Mouse (Mus musculus) neutrophil, adult 5-6 weeks (primary cell): Measurements from ENCODE around the gene Impdh1. TPM values are rescaled to one million over a fixed set of nuclear protein-coding genes. Genes with fewer than 3 reads are reported as not detected.

ENCODE experiments used
- ATAC-seq: fragments of 151-379, 151-347 bp; 2 replicates; pipeline ENCODE4 v1.8.0; 2017; ENCODE audit warnings: mild to moderate bottlenecking, moderate TSS enrichment; ENCODE audit not compliant: insufficient number of reproducible peaks, poor library complexity, low FRiP score, severe bottlenecking; ENCODE audit errors: extremely low read depth
- total RNA-seq: library from RNA; stranded (forward); fragments of 200-1000 nt; gene quantifications from 2 replicates; pipeline ENCODE4 v1.2.3, GENCODE M21; 2017

The Impdh1 gene
- total RNA-seq, 1 experiment from 2014 or later = 18.2 TPM

GRCm38 (mm10) chr6:29160786-29161185 lies 55.4 kb downstream of the Impdh1 start:
- no peak for ATAC-seq

GRCm38 (mm10) chr6:29156326-29156725 lies 59.8 kb downstream of the Impdh1 start:
- ATAC-seq = no peak

Other genes starting within 250 kb of the Impdh1 start
- not detected in 2 replicates for gene Lep, start 156.1 kb downstream of the Impdh1 start, total RNA-seq
- 55.6 and 67.9 TPM in 2 replicates for gene Rbm28, start 51.4 kb downstream of the Impdh1 start, total RNA-seq
- not detected in 2 replicates for gene Prrt4, start 36.8 kb downstream of the Impdh1 start, total RNA-seq
- 1.7 and 4.4 TPM in 2 replicates for gene Hilpda, start 56.1 kb upstream of the Impdh1 start, total RNA-seq
- 1.4 TPM in 1 of 2 replicates, not detected in the other for gene Fam71f2, start 63.2 kb upstream of the Impdh1 start, total RNA-seq
- gene Fam71f1, start 102.8 kb upstream of the Impdh1 start, total RNA-seq = not detected in 2 replicates
- gene Calu, start 131.7 kb upstream of the Impdh1 start, total RNA-seq = 53.7 and 63.9 TPM in 2 replicates
- gene Opn1sw, start 172.1 kb upstream of the Impdh1 start, total RNA-seq = not detected in 2 replicates
- 0.49 TPM in 1 of 2 replicates, not detected in the other for gene Ccdc136, start 179.9 kb upstream of the Impdh1 start, total RNA-seq
- gene Flnc, start 216.9 kb upstream of the Impdh1 start, total RNA-seq = not detected in 2 replicates